Mouse (Mus musculus) neural tube, embryonic 13.5 days (tissue): ENCODE data around the gene Ccl7. TPM values are rescaled to one million over a fixed set of nuclear protein-coding genes. Genes with fewer than 3 reads are reported as not detected.

Source experiments
- ATAC-seq: fragments of 200-750 bp; cut with Nextera tagmentation; 2 replicates; pipeline ENCODE4 v1.8.0; 2017; ENCODE audit warnings: low read depth, mild to moderate bottlenecking, moderate TSS enrichment, moderate library complexity
- H3K27ac ChIP-seq: fragments of 300-500 bp; sonication (generic); replicated peaks from 2 replicates; pipeline ENCODE4 v1.5.1; 2015; ENCODE audit warnings: moderate library complexity, mild to moderate bottlenecking, inconsistent platforms
- H3K27me3 ChIP-seq: fragments of 300-500 bp; sonication (generic); 2 replicates; pipeline ENCODE4 v1.6.1; 2015; ENCODE audit warnings: mild to moderate bottlenecking, inconsistent platforms
- H3K36me3 ChIP-seq: fragments of 300-500 bp; sonication (generic); 2 replicates; pipeline ENCODE4 v1.6.1; 2015; ENCODE audit warnings: mild to moderate bottlenecking, inconsistent platforms
- H3K4me1 ChIP-seq: fragments of 300-500 bp; sonication (generic); replicated peaks from 2 replicates; pipeline ENCODE4 v1.6.1; 2015; ENCODE audit warnings: inconsistent platforms
- H3K4me2 ChIP-seq: fragments of 300-500 bp; sonication (generic); 2 replicates; pipeline ENCODE4 v1.6.1; 2015; ENCODE audit warnings: inconsistent platforms, mild to moderate bottlenecking, moderate library complexity
- H3K4me3 ChIP-seq: fragments of 300-500 bp; sonication (generic); 2 replicates; pipeline ENCODE4 v1.5.1; 2015; ENCODE audit warnings: mild to moderate bottlenecking, inconsistent platforms
- H3K9ac ChIP-seq: fragments of 300-500 bp; sonication (generic); 2 replicates; pipeline ENCODE4 v1.6.1; 2015; ENCODE audit warnings: moderate library complexity, mild to moderate bottlenecking, inconsistent platforms
- H3K9me3 ChIP-seq: fragments of 300-500 bp; sonication (generic); 2 replicates; pipeline ENCODE4 v1.6.1; 2016; ENCODE audit warnings: inconsistent platforms
- WGBS: fragments of 180-500 bp; shearing (Covaris S2); methylation state at CpG from one replicate; pipeline ENCODE4 v1.1.7; 2015; 5-methylcytosine and 5-hydroxymethylcytosine counted together
- polyA plus RNA-seq: library from polyadenylated mRNA; unstranded; fragments of >200 nt; fragmentation: Nextera tagmentation; extraction: Ambion mirVana; gene quantifications from 2 replicates; pipeline ENCODE4 v1.2.1, GENCODE M21; 2015

The Ccl7 gene
- polyA plus RNA-seq, 1 experiment from 2014 or later = 1.3 TPM

DNA sequence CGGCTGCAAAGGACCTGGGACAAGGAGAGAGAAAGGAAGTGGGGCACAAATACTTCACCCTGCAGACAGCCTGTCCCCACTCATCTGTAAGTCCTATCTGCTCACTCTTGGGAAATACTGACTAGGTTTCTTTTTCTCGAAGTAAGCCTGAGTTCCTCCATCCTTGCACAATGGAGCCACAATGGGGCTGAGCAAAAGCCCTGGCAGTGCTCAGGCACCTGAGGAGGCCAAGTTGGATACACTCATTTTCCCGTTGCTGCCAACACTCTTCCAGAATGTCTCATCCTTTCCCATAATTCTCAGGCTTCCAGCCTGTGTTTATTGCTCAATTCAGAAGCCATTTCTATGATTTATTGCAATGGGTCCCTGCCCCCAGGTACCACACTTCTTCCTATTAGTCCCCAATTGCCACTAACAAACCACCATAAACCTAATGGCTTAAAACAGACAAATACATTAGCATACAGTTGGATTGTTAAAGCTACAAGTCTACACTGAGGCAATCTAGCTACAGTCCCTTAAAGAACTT lies 6.3 kb upstream of the Ccl7 start:
- Histone ChIP-seq H3K27me3 (no peaks in the 10 kb centered on the region), H3K4me3 (no peak overlapping the region), H3K27ac (no peak overlapping the region), H3K4me1 (peaks cover 28% of the 10 kb centered on the region), H3K9ac (no peak overlapping the region), H3K36me3 (no peaks in the 10 kb centered on the region), H3K9me3 (no peaks in the 10 kb centered on the region), H3K4me2 (no peak overlapping the region)
- peak; percentile 27; the same call in 1 of the 2 replicates for ATAC-seq
- WGBS = 34% methylated on average over 3 of the region's 3 CpGs

DNA sequence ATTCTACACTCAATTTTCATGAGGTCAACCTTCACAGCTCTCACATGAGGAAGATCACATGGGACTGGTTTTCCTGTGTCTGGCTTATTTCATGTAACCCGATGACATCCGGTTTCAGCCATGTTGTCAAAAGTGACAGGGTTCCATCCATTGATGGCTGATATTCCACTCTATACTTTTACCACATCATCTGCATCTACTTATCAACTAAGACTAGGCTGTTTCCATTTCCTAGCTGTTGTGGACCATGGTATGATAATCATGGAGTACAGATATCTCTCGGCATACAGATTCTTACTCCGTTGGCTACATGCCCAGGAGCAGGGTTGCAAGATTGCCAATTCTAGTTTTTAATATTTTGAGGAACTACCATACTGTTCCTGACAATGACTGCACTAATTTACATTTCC lies 3.8 kb upstream of the Ccl7 start:
- no peak overlapping the region for H3K4me2 ChIP-seq
- no peak for ATAC-seq
- H3K27ac ChIP-seq = no peak overlapping the region
- no peak overlapping the region for H3K9ac ChIP-seq
- peaks cover 18% of the 10 kb centered on the region for H3K4me1 ChIP-seq
- 94% methylated on average over 4 of the region's 4 CpGs for WGBS
- H3K9me3 ChIP-seq = no peaks in the 10 kb centered on the region
- no peaks in the 10 kb centered on the region for H3K36me3 ChIP-seq
- H3K4me3 ChIP-seq = no peak overlapping the region
- H3K27me3 ChIP-seq = no peaks in the 10 kb centered on the region

DNA sequence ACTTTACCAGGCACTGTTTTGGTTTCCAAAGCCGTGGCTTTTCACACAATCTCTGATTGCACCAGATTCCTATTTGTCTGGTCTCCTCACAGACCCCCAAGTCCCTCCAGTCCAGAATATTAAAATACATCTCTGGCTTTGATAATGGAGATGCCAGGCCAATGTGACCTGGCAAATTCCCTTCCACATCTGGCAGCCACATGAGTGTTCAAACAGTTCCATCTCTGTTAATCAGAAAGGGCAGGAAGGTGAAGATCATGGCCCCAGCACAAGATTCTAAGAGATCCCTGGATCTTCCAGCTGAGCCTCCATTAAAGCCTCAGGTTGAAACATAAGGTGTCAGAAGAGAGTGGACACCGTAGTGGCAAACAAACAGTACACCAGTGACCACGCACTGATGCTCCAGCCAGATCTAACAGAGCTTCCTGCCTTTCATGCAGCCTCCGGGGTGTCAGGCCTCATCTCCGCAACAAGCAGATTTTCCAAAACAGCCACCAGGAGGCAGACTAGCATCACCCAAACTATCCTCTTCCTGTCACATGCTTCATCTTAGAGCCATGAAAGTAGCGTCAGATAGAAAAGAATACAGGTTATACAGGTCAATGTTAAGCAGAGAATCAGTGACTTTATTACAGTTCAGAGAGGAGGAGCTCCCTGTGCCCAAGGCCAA lies 2.4 kb downstream of the Ccl7 start:
- Histone ChIP-seq H3K9ac (no peak overlapping the region), H3K4me1 (no peaks in the 10 kb centered on the region), H3K4me3 (no peak overlapping the region), H3K36me3 (no peaks in the 10 kb centered on the region), H3K9me3 (no peaks in the 10 kb centered on the region), H3K27me3 (no peaks in the 10 kb centered on the region), H3K27ac (no peak overlapping the region), H3K4me2 (no peak overlapping the region)
- ATAC-seq = no peak
- 42% methylated on average over 6 of the region's 6 CpGs for WGBS

DNA sequence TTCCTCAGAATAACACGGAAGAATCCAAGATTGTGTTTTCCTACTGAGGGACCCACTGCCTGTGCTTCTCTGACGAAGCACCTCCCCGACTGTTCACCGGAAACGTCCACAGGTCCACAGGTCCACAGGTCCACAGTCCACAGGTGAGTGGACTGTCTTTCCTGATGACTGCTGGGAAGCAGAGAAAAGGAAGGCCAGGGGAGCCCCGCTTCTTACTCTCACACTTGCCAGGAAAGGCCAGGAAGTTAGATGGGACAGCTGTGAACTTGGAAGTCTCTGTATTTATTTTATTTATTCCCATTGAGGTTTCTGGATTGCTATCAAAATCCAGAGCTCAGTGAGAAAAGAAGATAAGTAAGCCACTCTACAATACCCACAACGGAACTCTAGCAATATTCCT lies 8.3 kb downstream of the Ccl7 start:
- Histone ChIP-seq H3K36me3 (no peaks in the 10 kb centered on the region), H3K4me1 (no peaks in the 10 kb centered on the region), H3K27me3 (no peaks in the 10 kb centered on the region), H3K9me3 (no peaks in the 10 kb centered on the region), H3K4me3 (no peak overlapping the region), H3K9ac (no peak overlapping the region), H3K4me2 (no peak overlapping the region), H3K27ac (no peak overlapping the region)
- 91% methylated on average over 7 of the region's 7 CpGs for WGBS
- no peak for ATAC-seq

DNA sequence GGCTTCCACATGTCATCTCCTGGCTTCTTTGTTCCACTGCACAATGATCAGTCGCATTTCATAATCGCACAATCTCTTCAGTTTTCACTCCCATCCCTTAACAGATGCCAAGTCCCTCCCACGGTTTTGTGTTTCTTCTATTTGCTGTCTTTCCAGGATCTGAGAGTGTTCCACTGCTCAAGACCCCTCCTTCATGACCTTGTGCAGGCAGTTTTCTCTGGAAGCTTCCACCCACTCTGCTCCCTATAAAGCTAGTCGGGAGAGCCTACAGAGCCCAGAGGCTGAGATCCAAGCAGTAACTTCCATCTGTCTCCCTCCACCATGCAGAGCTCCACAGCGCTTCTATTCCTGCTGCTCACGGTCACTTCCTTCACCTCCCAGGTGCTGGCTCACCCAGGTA lies 12.1 kb downstream of the Ccl7 start, which contains the start of gene Ccl11:
Gene Ccl11, plus strand, starts transcription at position 178 of the 400 bp plus-strand sequence.
- Histone ChIP-seq H3K4me3 (no peak within 1 kb of the TSS), H3K9me3 (no peaks in the 10 kb centered on the region), H3K36me3 (no peaks in the 10 kb centered on the region), H3K4me2 (no peak within 1 kb of the TSS), H3K27me3 (no peaks in the 10 kb centered on the region), H3K9ac (no peak within 1 kb of the TSS), H3K4me1 (no peaks in the 10 kb centered on the region), H3K27ac (no peak within 1 kb of the TSS)
- 83% methylated on average over 6 of the region's 6 CpGs for WGBS
- ATAC-seq = no peak

DNA sequence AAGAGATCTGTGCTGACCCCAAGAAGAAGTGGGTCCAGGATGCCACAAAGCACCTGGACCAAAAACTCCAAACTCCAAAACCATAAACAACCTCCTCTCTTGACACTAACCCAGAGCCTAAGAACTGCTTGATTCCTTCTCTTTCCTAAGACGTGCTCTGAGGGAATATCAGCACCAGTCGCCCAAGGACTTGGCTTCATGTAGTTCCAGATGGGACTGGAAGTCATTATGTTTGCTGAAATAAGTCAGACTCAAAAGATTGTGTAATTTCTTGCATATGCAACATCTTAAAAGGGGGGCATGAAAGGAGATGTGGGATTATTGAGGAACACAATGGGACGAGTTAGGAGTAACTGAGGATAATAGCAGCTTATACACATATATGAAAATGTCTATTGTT lies 16.7 kb downstream of the Ccl7 start:
- Histone ChIP-seq H3K4me3 (no peak overlapping the region), H3K36me3 (no peaks in the 10 kb centered on the region), H3K27me3 (no peaks in the 10 kb centered on the region), H3K4me1 (no peaks in the 10 kb centered on the region), H3K9ac (no peak overlapping the region), H3K4me2 (no peak overlapping the region), H3K27ac (no peak overlapping the region), H3K9me3 (no peaks in the 10 kb centered on the region)
- no peak for ATAC-seq
- 80% methylated on average over 3 of the region's 3 CpGs for WGBS

DNA sequence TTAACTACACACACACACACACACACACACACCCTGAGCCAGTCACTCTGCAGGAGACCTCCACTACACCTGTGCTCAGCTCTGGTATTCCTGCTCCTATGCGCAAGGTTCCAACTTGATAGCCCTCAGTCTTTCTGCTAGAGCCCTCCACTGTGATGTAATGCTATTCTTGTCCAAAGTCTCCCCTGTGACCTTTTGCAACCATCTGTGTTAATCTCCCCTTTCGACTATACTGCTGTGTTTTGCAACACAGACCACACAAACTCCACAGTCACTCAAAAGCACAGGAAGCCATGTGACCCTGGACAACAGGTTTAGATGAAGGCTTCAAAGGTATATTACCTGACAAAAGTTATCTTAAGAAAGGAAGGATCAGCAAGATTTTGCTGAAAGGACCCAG lies 17.9 kb downstream of the Ccl7 start:
- Histone ChIP-seq H3K4me1 (no peaks in the 10 kb centered on the region), H3K4me3 (no peak overlapping the region), H3K36me3 (no peaks in the 10 kb centered on the region), H3K27ac (no peak overlapping the region), H3K27me3 (no peaks in the 10 kb centered on the region), H3K4me2 (no peak overlapping the region), H3K9ac (no peak overlapping the region), H3K9me3 (no peaks in the 10 kb centered on the region)
- ATAC-seq = no peak
- WGBS = 87% methylated on average over 2 of the region's 2 CpGs

DNA sequence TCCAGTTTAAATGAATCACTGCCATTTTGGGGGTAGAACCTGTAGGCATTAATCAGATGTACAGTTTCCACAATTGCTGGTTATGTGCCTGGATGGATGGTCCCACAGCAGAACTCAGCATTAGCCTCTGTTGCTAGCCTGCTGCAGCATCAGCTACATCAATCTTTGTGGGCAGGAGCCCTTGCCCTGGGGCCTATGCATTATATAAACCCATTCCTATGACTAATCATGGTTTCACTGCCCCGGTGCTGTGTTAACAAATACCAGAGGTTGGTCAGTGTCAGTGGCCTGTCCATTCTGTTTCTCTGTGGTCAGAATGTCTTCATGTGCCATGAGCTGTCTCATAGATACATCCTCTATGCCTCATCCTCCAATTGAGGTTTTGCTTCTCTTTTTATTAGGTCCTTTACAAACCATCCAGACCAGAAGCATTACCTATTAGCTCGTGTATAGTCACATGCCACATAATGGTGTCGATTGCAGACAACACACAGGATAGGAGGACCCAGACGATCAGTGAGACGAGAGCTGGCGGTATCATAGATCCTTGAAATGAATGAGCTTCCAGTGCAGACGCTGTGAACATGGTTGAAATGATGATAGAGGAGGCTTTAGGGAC lies 21.6 kb downstream of the Ccl7 start:
- H3K36me3 ChIP-seq = no peaks in the 10 kb centered on the region
- H3K4me3 ChIP-seq = no peak overlapping the region
- H3K27ac ChIP-seq = no peak overlapping the region
- H3K9ac ChIP-seq = no peak overlapping the region
- whole genome bisulfite sequencing = 78% methylated on average over 7 of the region's 7 CpGs
- ATAC-seq = no peak
- no peaks in the 10 kb centered on the region for H3K27me3 ChIP-seq
- H3K4me2 ChIP-seq = no peak overlapping the region
- H3K4me1 ChIP-seq = no peaks in the 10 kb centered on the region
- H3K9me3 ChIP-seq = no peaks in the 10 kb centered on the region

DNA sequence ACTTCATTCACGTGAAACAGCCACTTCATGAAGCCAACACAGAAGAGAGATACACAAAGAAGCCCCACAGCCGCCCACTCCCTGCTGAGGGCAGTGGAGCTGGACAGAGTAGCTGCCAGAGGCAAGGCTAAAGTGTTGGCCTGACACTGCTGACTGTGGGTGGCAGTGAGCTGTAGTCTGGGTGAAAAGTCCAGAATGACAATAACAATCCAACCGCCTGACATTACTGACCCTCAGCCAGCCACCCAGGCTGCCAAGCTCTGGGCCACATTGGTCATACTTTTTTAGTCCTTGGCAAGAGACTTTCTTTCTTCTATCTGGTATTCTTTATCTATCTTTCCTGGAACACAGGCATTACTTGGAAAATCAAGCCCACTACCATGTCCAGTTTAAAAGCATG lies 25.6 kb downstream of the Ccl7 start:
- Histone ChIP-seq H3K27me3 (no peaks in the 10 kb centered on the region), H3K27ac (no peak overlapping the region), H3K4me1 (no peaks in the 10 kb centered on the region), H3K36me3 (no peaks in the 10 kb centered on the region), H3K4me3 (no peak overlapping the region), H3K9me3 (no peaks in the 10 kb centered on the region), H3K4me2 (no peak overlapping the region), H3K9ac (no peak overlapping the region)
- ATAC-seq = no peak
- WGBS = 76% methylated on average over 3 of the region's 3 CpGs

DNA sequence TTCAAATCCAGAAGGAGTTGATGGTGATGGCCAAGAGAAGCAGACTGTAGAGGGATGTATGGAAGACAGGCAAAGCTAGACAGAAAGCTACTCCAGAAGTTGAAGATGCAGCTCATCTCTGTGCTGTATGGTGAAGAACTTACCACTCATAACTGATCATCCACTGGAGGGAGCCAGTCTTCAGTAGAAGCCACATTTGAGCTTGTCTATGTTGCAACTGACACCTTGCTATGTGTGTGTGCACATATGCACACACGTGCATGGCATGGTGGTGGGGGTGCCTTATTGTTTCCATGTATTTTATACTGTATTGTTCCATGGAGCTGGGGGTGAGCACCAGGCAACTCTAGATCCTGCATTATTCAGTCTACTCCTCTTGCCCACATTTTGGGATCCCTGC lies 26.9 kb downstream of the Ccl7 start:
- no peak overlapping the region for H3K4me2 ChIP-seq
- no peaks in the 10 kb centered on the region for H3K36me3 ChIP-seq
- H3K27me3 ChIP-seq = no peaks in the 10 kb centered on the region
- ATAC-seq = no peak
- H3K9ac ChIP-seq = no peak overlapping the region
- no peaks in the 10 kb centered on the region for H3K4me1 ChIP-seq
- no peaks in the 10 kb centered on the region for H3K9me3 ChIP-seq
- no peak overlapping the region for H3K27ac ChIP-seq
- WGBS = 81% methylated on average over 1 of the region's 1 CpGs
- no peak overlapping the region for H3K4me3 ChIP-seq

DNA sequence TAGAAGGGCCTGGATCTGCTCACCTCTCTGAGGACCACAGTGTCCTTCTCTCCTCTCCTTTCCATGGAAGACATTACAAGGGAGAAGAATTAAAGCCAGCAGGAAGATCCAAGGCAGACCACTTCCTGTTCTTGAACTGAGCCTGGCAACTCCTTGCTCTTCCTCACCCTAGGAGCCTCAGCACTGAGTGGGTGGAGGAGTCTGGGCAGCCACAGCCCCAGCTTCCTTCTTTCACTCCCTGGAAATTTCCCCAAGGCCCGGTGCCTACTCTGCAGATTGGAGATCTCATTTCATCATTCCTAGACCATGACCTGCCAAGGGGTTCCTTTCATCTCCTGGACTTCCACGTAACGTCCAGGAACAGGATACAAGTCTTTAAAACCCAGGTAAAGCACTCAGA lies 27.5 kb downstream of the Ccl7 start:
- Histone ChIP-seq H3K4me3 (no peak overlapping the region), H3K27ac (no peak overlapping the region), H3K9me3 (no peaks in the 10 kb centered on the region), H3K4me1 (no peaks in the 10 kb centered on the region), H3K9ac (no peak overlapping the region), H3K4me2 (no peak overlapping the region), H3K27me3 (no peaks in the 10 kb centered on the region), H3K36me3 (no peaks in the 10 kb centered on the region)
- 84% methylated on average over 3 of the region's 3 CpGs for WGBS
- ATAC-seq = no peak

DNA sequence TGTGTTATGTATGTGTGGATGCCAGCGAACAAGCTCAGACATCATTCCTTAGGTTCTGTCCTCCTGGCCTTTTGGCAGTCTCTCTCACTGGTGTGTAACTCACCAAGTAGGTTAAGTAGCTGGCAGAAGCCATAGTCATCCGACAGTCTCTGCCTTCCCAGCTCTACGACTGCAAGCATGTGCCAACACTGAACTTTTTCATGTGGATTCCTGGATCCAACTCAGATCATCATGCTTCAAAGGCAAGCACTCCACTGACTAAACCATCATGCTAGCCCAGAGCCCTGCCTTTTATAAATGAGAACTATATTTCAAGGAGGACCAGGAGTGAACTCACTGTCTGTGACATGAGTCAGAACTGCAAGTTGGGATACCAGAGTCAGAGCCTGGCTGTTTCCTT lies 28.2 kb downstream of the Ccl7 start:
- Histone ChIP-seq H3K4me3 (no peak overlapping the region), H3K4me2 (no peak overlapping the region), H3K27me3 (no peaks in the 10 kb centered on the region), H3K4me1 (no peaks in the 10 kb centered on the region), H3K9me3 (no peaks in the 10 kb centered on the region), H3K9ac (no peak overlapping the region), H3K36me3 (no peaks in the 10 kb centered on the region), H3K27ac (no peak overlapping the region)
- WGBS = 86% methylated on average over 3 of the region's 3 CpGs
- ATAC-seq = no peak

DNA sequence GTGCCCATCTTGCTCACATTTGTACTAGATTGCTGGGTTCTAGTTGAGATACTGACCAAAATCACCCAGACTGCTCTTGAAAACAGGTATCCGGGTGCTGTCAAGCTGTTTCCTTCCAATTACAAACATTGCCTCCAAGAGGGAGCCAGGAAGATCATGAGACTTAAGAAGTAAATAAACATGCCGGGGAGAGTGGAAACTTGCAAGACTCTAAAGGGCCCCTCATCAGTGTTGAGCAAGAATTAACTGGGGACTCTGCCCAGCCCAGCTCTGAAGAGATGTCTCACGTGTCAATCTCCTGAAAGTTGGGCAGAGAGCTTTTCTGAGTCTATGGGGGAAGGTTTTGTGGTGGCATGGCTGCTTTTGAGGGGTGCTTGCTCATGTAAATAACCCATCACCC lies 31.5 kb downstream of the Ccl7 start:
- no peaks in the 10 kb centered on the region for H3K9me3 ChIP-seq
- ATAC-seq = no peak
- H3K4me3 ChIP-seq = no peak overlapping the region
- 76% methylated on average over 3 of the region's 3 CpGs for WGBS
- no peak overlapping the region for H3K4me2 ChIP-seq
- H3K27ac ChIP-seq = no peak overlapping the region
- no peak overlapping the region for H3K9ac ChIP-seq
- H3K4me1 ChIP-seq = no peaks in the 10 kb centered on the region
- H3K27me3 ChIP-seq = no peaks in the 10 kb centered on the region
- H3K36me3 ChIP-seq = no peaks in the 10 kb centered on the region
